Mouse (Mus musculus) adrenal gland, adult 8-10 months (tissue): Measurements from ENCODE around the gene Trpv4. TPM values are rescaled to one million over a fixed set of nuclear protein-coding genes. Genes with fewer than 3 reads are reported as not detected.

Source experiments
- DNase-seq: peaks from one replicate; pipeline ENCODE4 v3.0.0; 2022
- total RNA-seq, 4 experiments: library from RNA; stranded (reverse); gene quantifications; 2 replicates each; pipeline ENCODE4 v1.2.4; 2022

The Trpv4 gene
- total RNA-seq, 4 experiments from 2014 or later = 1.3 to 3.4 (median 2.4) TPM

GRCm38 (mm10) chr5:114667228-114667856 lies 9.1 kb upstream of the Trpv4 start:
- DNase-seq = peak; percentile 96

- no peak for DNase-seq
Measured at GRCm38 (mm10) chr5:114666659-114667058, 8.4 kb upstream of the Trpv4 start.

GRCm38 (mm10) chr5:114664750-114665149 lies 6.5 kb upstream of the Trpv4 start:
- DNase-seq = no peak

GRCm38 (mm10) chr5:114664139-114664538 lies 5.9 kb upstream of the Trpv4 start:
- DNase-seq = no peak

- DNase-seq = no peak
Measured at GRCm38 (mm10) chr5:114661029-114661428, 2.8 kb upstream of the Trpv4 start.

- DNase-seq = no peak
Measured at GRCm38 (mm10) chr5:114657426-114657825, 795 bp downstream of the Trpv4 start.

GRCm38 (mm10) chr5:114656305-114656704 lies 1.9 kb downstream of the Trpv4 start:
- no peak for DNase-seq

GRCm38 (mm10) chr5:114655721-114656120 lies 2.5 kb downstream of the Trpv4 start:
- DNase-seq = no peak

GRCm38 (mm10) chr5:114653656-114654437 lies 4.4 kb downstream of the Trpv4 start:
- no peak for DNase-seq

- no peak for DNase-seq
Measured at GRCm38 (mm10) chr5:114651449-114651848, 6.8 kb downstream of the Trpv4 start.

GRCm38 (mm10) chr5:114651002-114651401 lies 7.2 kb downstream of the Trpv4 start:
- DNase-seq = no peak

- DNase-seq = no peak
Measured at GRCm38 (mm10) chr5:114648728-114649311, 9.4 kb downstream of the Trpv4 start.

- peak; percentile 25 for DNase-seq
Measured at GRCm38 (mm10) chr5:114647211-114647974, 10.8 kb downstream of the Trpv4 start.

- no peak for DNase-seq
Measured at GRCm38 (mm10) chr5:114645916-114646315, 12.3 kb downstream of the Trpv4 start.

- DNase-seq = no peak
Measured at GRCm38 (mm10) chr5:114644918-114645317, 13.3 kb downstream of the Trpv4 start.

GRCm38 (mm10) chr5:114640809-114641208 lies 17.4 kb downstream of the Trpv4 start:
- no peak for DNase-seq

- no peak for DNase-seq
Measured at GRCm38 (mm10) chr5:114639645-114639957, 18.6 kb downstream of the Trpv4 start.

GRCm38 (mm10) chr5:114638769-114639644 lies 19.2 kb downstream of the Trpv4 start:
- DNase-seq = peak; percentile 76

GRCm38 (mm10) chr5:114636091-114636490 lies 22.1 kb downstream of the Trpv4 start:
- no peak for DNase-seq

GRCm38 (mm10) chr5:114631336-114631735 lies 26.9 kb downstream of the Trpv4 start:
- no peak for DNase-seq

- DNase-seq = no peak
Measured at GRCm38 (mm10) chr5:114625590-114625989, 32.6 kb downstream of the Trpv4 start.

GRCm38 (mm10) chr5:114620305-114620704 lies 37.9 kb downstream of the Trpv4 start:
- no peak for DNase-seq
